Mouse (Mus musculus) cerebral cortex, adult 2 months (tissue): ENCODE measurements around the gene Olfr59.

Experiments used
- whole genome bisulfite sequencing: fragments of 180-500 bp; shearing (Covaris S2); methylation state at CpG from one replicate; pipeline ENCODE4 v1.1.7; 2018; 5-methylcytosine and 5-hydroxymethylcytosine counted together

Gene Olfr59

GRCm38 (mm10) chr11:74283436-74283835 lies at the start of gene Olfr59:
Gene Olfr59, plus strand, starts transcription at chr11:74283736.
- WGBS, result 48% methylated on average over 2 of the region's 2 CpGs

GRCm38 (mm10) chr11:74241201-74241600 lies 42.3 kb upstream of the Olfr59 start:
- WGBS, result 87% methylated on average over 3 of the region's 3 CpGs

- WGBS, result 40% methylated on average over 2 of the region's 2 CpGs
These were observed 24.0 kb upstream of the Olfr59 start, which contains the start of gene Olfr406 for GRCm38 (mm10) chr11:74259508-74259907. Gene Olfr406, plus strand, starts transcription at chr11:74259808.

GRCm38 (mm10) chr11:74287256-74287655 lies 3.7 kb downstream of the Olfr59 start:
- WGBS, result 67% methylated on average over 2 of the region's 2 CpGs

- 73% methylated on average over 2 of the region's 2 CpGs for WGBS
These were observed 42.5 kb downstream of the Olfr59 start for GRCm38 (mm10) chr11:74326044-74326443.

- 85% methylated on average over 6 of the region's 6 CpGs for WGBS
These were observed 54.4 kb downstream of the Olfr59 start, which contains the start of gene Olfr410 for GRCm38 (mm10) chr11:74337931-74338330. Gene Olfr410, minus strand, starts transcription at chr11:74338031.
